Mouse (Mus musculus) regulatory T cell (primary cell): Measurements from ENCODE around the gene Ndufa12.

Source experiments
- in situ Hi-C: fragments of 300-600 bp; cut with MboI, MseI; formaldehyde crosslinking; loops from one replicate; pipeline ENCODE4 v1.15.1; 2025; ENCODE audit warnings: high pct_unique_total_duplicates

The Ndufa12 gene

DNA sequence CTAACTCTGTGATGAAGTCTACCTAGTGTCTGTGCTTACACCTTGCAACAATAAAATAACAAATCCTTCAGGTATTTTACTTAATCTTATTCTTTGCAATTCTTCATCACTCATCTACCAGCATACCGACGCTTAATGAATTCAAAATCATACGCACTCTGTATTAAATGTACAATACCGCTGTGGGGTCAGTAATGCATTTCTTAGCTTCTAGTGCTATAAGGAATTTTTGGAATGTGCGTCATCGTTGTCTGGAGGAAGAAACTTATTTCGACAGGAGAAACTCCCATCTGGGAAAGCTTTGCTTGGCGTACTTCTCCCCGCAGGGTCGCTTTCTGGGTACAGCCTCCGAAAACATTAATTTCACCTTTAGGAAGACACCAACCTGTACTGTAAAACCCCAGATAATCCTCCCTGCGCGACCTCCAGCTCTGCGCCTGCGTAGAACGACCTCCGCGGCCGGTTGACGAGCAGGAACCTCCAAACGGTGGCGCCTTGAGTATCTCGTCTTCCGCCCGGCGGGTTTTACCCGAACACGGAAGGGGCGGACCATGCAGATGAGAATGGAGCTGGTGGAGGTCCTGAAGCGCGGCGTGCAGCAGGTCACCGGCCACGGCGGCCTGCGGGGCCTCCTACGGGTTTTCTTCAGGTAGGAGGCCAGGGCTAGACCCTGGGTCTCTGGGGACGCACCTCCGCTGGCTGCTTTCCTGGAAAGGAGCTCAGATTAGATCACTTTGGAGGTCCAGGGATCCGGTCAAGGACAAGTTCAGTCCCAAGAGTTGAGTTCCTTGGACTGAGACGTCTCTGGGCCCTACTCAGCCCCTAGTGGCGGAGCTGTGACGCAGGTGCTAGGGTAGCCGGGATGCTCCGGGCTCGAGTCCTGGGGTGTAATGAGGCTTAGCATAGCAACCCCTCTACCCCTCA, at the start of gene Ndufa12:
Gene Ndufa12, plus strand, starts transcription at position 239 of the 924 bp plus-strand sequence.
- in situ Hi-C loops = no loop called here

DNA sequence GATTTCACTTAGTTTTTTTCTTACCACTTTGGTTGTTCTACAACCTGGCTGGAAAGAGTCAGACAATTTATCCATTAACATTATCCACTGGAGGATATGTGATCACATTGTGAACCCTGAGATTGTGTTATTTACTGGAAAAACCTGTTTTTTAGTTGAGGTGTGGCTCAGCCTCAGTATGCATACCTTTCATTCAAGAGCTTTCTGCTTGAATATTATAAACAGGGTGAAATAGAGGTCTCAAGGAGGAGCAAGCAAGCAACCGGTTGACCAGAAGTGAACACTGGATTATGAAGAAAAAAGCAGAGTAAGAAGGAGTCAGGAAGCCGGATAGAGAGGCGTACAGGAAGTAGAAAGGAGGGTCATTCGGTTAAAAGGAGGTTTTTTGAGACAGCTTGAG, 47.0 kb upstream of the Ndufa12 start:
- in situ Hi-C loops = no loop called here

DNA sequence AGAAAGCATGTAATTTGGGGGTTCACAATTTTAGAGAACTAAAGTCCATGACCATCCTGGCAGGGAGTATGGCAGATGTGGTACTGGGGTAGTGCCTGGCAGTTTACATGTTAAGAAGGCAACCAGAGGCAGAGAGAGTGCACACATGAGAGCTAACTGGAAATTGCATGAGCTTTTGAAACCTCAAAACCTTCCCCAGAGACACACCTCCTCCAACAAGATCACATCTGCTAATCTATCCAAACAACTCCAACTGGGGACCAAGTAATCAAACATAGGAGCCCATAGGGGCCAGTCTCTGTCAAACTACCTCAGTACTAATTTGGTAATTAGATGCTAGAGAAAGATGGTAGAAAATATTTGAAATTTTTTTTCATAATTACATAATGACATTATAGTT, 44.7 kb upstream of the Ndufa12 start:
- in situ Hi-C loops = no loop called here

DNA sequence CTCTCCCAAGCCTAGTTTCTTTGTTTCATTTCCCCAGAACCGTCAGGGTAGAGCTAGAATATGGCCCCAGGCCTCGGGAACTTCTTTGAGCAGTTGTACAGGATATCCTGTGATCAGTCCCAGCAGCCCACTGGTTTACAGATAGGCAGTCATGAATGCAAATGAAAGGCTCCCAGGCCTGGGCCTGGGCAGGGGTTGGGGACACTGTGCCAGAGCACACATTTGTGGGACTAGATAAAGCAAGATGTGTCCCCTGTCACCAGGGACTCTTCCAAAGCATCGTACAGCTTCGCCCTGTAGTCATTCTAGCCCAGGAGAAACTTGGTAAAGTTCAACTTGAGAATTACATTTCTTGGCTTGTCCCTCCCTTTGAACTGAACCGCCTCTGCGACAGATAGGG, 39.6 kb upstream of the Ndufa12 start:
- in situ Hi-C loops = no loop called here

DNA sequence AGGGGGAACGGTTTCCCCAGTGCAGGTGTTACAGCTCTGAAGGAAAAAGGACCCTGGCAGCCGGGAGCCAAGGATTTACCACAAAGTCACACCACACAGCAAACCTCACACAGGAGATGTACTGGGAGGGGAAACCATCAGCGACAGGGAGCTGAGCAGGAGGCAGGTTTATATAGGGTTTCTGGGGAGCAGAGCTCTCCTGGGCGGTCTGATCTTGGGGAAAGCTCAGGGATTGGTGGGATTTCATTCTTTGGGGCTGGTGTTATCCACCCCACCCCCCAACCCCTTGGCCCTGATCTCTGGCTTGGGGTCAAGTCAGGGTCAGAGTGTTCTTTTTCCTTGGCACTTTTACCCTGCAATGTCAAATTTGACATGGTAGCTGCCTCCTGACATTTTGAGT, 39.1 kb upstream of the Ndufa12 start:
- in situ Hi-C loops = no loop called here

DNA sequence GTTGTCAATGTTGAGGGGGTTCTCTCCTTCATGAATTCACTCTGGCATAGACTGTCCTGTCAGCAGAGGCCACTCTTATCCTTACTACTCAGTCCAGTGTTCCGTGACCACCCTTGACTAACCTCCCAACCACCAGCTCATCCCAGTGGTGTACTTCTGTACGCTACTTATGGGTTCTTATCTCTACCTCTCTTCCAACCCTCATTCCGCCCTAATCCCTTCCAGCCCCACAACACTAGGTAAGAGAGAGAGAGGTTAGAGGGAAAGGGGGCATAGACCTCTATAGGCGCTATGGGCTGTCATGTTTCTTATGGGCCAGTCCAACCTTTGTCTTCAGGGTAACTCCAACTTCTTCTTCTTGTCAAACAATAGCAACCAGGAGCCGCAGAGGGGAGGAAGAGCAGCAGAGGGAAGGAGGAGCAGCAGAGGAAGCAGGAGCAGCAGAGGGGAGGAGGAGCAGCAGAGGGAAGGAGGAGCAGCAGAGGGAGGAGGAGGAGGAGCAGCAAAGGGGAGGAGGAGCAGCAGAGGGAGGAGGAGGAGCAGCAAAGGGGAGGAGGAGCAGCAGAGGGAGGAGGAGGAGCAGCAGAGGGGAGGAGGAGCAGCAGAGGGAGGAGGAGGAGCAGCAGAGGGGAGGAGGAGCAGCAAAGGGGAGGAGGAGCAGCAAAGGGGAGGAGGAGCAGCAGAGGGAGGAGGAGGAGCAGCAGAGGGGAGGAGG, 37.3 kb upstream of the Ndufa12 start:
- in situ Hi-C loops = loop anchor here (10.0 kb wide), 1 partner anchor 1844 kb away; no protein-coding TSS in a partner anchor

DNA sequence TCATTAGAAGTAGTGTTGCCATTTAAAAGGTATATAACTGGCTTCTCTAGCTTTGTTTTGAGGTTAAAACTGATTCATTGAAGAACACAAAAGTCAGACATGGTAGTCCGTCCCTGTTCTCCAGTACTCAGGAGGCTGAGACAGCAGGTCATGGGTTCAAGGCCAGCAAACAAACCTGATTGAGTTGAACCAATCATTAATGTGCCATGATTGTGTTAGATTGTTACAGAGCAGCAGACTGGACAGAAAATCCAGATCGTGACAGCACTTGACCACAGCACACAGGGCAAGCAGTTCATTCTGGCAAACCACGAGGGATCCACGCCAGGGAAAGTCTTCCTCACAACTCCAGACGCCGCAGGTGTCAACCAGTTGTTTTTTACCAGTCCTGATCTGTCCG, 36.5 kb upstream of the Ndufa12 start:
- in situ Hi-C loops = loop anchor here (10.0 kb wide), 1 partner anchor 1843 kb away; no protein-coding TSS in a partner anchor

DNA sequence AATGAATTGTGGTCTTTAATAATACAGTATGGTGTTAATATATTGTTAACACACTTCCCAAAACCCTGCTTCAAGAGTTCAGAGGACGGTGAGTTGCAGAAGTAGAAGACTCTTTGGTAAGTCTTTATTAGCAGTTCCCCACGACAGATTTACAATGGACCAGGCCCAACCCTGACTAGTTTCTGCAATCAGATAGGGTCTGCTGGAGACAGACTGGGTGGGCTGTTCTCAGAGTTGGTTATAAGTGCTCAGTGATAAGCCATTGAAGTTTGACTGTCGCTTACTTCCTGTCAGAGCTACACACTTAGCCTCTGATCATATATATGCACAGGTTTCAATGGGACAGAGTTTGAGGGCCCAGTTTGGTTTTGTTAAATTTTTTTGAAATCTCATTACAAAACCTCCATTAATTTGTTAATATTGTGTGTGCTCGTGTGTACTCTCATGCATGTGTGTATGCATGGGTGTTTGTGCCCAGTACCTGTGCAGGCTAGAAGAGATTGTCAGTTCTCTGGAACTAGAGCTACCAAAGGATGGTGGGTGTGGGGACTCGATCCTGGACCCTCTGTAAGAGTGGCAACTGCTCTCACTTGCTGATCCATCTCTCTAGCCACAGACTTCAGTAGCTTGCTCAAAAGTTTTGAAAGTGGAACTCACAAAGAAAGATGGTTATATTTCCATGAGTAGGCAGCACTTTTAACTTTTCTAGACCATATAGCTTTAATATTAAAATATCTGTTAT, 34.2 kb upstream of the Ndufa12 start:
- in situ Hi-C loops = loop anchor here (10.0 kb wide), 1 partner anchor 1841 kb away; no protein-coding TSS in a partner anchor

DNA sequence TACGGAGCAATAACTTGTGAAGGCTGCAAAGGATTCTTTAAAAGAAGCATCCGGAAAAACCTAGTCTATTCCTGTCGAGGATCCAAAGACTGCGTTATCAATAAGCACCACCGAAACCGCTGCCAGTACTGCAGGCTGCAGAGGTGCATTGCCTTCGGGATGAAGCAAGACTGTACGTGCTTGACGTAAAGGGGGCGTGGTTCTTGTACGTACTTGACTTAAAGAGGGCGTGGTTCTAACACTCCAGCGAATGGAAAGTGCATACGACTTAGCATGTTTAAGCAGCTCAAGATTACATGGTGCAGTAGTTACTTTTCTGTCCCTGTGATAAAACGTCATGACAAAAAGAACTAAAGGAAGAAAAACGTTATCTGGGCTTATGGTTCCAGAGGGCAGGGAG, 33.1 kb upstream of the Ndufa12 start:
- in situ Hi-C loops = loop anchor here (10.0 kb wide), 1 partner anchor 1839 kb away; no protein-coding TSS in a partner anchor

DNA sequence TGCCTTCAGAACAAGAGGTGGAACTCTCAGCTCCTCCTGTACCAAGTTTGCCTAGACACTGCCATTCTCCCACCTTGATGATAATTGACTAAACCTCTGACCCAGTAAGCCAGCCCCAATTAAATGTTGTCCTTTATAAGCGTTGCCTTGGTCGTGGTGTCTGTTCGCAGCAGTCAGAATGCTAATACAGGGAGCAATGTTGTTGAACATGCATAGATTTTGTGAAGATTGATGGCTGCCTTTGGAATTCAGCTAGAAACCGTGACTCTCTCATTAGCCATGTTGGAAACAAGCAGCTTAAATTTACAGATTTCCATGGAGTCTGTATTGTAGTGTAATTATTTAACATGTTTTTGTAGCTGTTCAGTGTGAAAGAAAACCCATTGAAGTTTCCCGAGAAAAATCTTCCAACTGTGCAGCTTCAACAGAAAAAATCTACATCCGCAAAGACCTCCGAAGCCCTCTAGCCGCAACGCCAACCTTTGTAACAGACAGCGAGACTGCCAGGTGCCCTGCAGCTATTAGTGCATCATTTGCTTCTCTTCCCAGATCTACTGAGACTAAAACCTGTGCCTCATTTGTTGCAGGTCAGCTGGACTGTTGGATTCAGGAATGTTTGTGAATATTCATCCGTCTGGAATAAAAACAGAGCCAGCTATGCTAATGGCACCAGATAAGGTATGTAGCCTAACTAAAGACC, 31.3 kb upstream of the Ndufa12 start:
- in situ Hi-C loops = loop anchor here (10.0 kb wide), 1 partner anchor 1838 kb away; no protein-coding TSS in a partner anchor

DNA sequence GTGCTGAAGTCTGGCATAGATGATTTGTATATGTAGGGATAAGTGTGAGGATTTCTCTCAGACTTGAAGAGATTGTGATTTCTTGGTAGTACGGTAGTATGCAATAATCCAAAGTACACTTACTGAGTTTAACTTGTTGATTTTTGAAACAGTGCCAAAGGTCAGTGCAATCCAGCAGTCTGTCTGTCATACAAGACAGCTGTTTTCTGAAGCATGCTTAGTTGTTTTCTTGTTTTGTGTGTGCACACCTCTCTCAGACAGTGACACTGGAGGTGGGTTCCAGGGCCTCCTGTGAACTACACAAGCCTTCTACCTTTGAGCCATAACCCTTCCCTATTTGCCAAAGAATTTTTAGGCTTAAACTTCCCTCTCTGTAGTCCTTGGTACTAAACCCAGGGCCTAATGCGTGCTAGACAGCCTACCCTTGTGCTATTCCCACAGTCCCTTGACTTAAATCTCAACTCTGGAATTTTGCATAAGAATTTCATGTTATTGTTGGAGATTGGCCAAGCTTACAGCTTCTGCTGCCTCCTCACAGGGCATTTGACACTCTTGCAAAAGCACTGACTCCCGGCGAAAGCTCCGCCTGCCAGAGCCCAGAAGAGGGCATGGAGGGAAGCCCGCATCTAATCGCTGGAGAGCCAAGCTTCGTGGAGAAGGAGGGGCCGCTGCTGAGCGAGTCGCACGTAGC, 26.9 kb upstream of the Ndufa12 start:
- in situ Hi-C loops = no loop called here

DNA sequence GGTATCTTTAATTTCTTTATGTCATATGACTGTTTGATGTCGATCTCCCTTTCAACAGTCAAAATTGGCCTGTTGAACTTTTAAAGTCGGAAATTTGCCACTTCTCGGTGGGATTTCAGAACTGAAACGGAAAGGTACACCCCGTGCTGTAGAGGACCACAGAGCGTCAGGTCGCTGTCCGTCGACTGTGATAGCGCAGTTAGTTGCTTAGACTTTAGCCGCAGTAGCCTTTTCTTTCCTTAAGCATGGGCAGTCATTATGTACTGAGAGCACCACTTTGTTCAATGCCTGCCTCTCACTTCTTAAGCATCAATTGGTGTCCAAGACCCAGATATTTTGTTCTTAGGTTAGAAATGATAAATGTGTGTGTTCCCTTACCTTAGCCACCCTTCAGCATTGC, 26.4 kb upstream of the Ndufa12 start:
- in situ Hi-C loops = no loop called here

DNA sequence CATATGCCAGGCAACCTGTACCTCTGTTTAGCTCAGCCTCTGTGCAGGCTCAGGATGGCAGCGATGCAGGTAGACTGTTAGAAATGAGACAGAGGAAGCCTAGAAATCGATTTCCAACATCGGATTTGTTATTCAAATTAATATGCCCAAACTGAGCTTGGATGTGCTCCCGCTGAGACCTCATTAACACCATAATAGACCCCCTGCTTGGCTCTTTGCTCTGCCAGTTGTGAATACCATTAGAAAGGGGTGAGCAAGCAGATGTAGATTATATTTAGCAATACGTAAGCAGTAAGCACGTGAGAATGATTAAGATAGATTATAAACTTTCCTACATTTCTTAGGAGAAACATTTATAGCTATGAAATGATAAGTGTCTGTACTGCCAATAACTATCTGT, 25.8 kb upstream of the Ndufa12 start:
- in situ Hi-C loops = no loop called here

DNA sequence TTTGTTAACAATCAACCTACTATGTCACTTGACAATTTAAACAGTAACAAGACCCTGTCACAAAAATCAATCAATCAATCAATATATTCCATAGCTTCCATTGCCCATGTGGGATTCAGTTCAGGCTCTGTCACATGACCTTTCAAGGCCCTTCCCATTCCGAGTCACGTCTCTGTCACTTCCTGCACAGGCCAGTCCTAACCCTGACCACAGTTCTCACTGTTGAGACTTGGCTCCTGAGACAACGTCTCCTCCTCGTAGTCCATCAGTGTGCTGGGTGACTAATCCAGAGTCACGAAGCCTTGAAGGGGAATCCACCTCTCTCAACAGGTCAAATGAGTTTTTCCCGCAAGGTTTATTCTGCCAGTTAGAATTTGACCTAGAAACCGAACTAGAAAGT, 23.9 kb upstream of the Ndufa12 start:
- in situ Hi-C loops = no loop called here

DNA sequence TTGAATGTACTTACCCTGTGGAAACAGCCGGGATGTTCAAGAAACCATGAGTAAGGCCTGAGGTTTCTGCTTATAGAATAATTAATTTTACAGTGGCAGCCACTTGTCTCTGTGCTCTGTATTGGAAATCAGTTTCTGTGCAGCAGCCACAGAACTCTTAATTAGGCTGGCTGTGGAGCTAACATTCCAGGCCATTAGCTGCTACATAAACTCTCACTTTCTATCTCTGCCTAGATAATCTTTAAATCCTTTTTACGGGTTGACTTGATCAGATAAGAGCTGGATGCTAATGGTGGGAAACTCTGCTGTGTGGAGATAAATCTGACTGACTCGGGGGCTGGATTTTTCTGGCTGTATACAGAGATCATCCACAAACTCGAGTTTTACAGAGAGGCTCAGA, 15.3 kb upstream of the Ndufa12 start:
- in situ Hi-C loops = no loop called here

DNA sequence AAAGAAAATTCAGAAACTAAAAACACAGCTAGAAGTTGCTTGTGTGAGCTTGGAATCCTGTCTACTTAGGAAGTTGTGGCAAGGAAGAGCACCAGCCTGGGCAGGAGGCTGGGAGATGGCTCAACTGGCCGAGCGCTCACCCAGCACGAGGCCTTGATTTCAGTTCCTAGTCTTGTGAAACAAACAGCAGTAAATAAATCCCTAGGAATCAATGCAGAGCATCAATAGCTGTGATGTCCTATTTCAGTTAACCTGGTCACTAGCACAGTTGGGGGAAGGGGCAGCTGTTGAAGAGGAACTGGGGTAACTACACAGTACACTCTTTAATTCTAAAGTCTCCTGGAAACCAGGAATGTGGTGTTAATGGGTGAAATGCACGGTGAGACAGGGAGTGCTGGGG, 6.5 kb downstream of the Ndufa12 start:
- in situ Hi-C loops = no loop called here

DNA sequence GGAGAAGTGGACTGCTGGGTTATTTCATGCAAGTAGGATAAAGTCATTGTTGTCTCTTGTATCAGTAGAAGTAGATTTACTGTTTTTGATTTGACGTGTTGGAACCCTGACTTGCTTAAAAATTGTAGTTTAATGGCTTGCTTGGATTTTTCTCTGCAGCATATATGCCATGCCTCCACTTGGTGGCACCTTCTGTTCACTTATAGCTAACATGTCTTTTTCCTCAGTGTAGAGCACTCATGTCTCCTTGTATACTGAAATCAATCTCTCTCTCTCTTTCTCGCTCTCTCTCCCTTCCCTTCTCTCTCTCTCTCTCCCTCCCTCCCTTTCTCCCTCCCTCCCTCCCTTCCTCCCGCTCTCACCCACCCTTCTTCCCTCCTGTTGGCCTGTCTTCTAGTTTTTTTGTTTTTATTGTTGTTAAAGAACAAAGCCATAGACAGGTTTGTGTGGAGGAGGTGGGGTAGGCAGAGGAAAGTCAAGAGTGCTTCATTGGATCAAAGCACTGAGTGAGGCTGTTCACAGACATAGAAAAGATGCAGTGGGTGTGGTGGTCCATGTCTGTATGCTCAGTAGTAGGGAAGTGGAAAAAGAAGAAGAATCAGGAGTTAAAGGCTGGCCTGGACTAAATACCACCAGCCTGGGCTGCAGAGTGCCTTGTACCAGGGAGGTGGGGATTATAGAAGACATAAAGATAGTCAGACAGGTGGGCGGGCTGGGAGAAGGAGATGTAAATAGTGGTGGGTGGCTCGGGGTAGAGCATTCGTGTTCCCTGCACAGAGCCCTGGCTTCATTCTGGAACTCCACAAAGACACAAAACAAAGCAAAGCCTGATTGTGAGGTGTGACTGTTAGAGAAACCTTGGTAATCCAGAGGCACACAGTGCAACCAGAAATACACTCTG, 12.4 kb downstream of the Ndufa12 start:
- in situ Hi-C loops = no loop called here

DNA sequence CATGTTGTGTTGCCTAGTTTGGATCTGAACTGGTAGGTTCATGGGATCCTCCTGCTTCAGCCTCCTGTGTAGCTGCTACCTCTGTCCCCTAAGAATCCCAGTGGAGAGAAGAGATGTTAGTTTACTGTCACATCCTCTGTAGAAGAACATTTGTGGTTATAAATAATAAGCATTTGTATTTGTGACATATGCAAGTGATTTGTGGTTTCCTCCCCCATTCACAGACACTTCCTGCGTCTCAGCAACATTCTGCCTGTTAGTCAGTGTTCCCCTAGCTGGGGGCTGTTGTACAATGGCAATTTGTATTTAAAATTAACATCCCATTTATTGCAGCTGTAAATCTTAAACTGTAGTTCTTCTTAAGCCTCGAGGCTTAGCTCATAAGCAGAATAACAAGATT, 13.2 kb downstream of the Ndufa12 start:
- in situ Hi-C loops = no loop called here

DNA sequence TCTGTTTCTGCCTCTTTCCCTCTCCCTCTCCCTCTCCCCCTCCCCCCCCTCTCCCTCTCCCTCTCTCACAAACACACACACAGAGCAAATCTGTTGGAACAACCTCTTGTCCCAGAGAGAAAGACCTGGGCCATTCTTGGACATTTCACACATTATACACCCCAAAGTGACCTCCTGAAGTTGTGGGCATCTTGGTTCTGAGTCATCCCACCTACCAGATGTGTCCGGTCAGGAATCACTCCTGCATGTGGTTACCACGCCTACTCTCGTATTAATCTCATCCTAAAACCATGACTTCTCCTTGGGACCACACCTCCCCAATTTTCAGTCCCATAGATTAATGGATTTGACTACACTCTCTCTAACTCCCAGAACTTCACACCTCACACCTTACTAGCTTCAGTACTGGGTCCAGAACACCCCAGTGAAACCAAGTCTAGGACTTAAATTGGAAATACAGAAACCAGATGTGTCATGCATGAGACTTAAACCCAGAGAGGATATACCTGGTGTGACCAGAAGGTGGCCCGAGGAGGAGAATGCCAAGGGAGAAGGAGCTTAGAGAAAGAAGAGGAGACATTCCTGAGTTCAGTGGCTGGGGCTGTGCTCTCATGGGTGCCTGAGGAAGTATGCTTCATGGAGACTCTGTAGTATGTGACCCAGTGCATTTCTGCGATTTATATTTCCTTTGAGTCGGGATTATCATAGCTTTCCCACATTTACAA, 26.7 kb downstream of the Ndufa12 start:
- in situ Hi-C loops = no loop called here
